Mouse (Mus musculus) limb, embryonic 11.5 days (tissue): ENCODE data around the gene Mrps27. TPM values are rescaled to one million over a fixed set of nuclear protein-coding genes. Genes with fewer than 3 reads are reported as not detected.
A peak's percentile ranks its signal among the peaks of the same experiment; 100 is the strongest.

Experiments
- ATAC-seq: fragments of 200-750 bp; cut with Nextera tagmentation; 2 replicates; pipeline ENCODE4 v1.8.0; 2017; ENCODE audit warnings: low read depth; ENCODE audit not compliant: insufficient number of reproducible peaks, low FRiP score, low TSS enrichment
- DNase-seq: peaks from one replicate; pipeline ENCODE4 v3.0.0-alpha.2; 2015; ENCODE audit warnings: low spot score
- H3K27ac ChIP-seq: fragments of 300-500 bp; sonication (generic); replicated peaks from 2 replicates; pipeline ENCODE4 v1.5.1; 2014; ENCODE audit warnings: low read depth, mild to moderate bottlenecking, low read length
- H3K27me3 ChIP-seq: fragments of 300-500 bp; sonication (generic); 2 replicates; pipeline ENCODE4 v1.6.1; 2014; ENCODE audit warnings: mild to moderate bottlenecking, low read length, mixed read lengths; ENCODE audit not compliant: control insufficient read depth, insufficient read depth
- H3K36me3 ChIP-seq: fragments of 300-500 bp; sonication (generic); 2 replicates; pipeline ENCODE4 v1.6.1; 2014; ENCODE audit warnings: mild to moderate bottlenecking, low read length, moderate library complexity, mixed read lengths; ENCODE audit not compliant: control insufficient read depth, insufficient read depth
- H3K4me1 ChIP-seq: fragments of 300-500 bp; sonication (generic); 2 replicates; pipeline ENCODE4 v1.6.1; 2014; ENCODE audit warnings: low read length, mixed read lengths; ENCODE audit not compliant: control insufficient read depth, insufficient read depth
- H3K4me2 ChIP-seq: fragments of 300-500 bp; sonication (generic); 2 replicates; pipeline ENCODE4 v1.6.1; 2014; ENCODE audit warnings: low read depth, mild to moderate bottlenecking, moderate library complexity; ENCODE audit not compliant: severe bottlenecking
- H3K4me3 ChIP-seq: fragments of 300-500 bp; sonication (generic); 2 replicates; pipeline ENCODE4 v1.5.1; 2014; ENCODE audit warnings: low read depth, low read length
- H3K9ac ChIP-seq: fragments of 300-500 bp; sonication (generic); 2 replicates; pipeline ENCODE4 v1.6.1; 2014; ENCODE audit warnings: mild to moderate bottlenecking, low read length
- H3K9me3 ChIP-seq: fragments of 300-500 bp; sonication (generic); 2 replicates; pipeline ENCODE4 v1.6.1; 2016; ENCODE audit warnings: low read length; ENCODE audit not compliant: control insufficient read depth
- WGBS: fragments of 180-500 bp; shearing (Covaris S2); extraction: QIAGEN DNeasy Blood & Tissue Kit; methylation state at CpG from one replicate; pipeline ENCODE4 v1.1.7; 2014; 5-methylcytosine and 5-hydroxymethylcytosine counted together
- polyA plus RNA-seq: library from polyadenylated mRNA; unstranded; fragments of >200 nt; fragmentation: Nextera tagmentation; extraction: Ambion mirVana; gene quantifications from 2 replicates; pipeline ENCODE4 v1.2.1, GENCODE M21; 2014

The Mrps27 gene
- polyA plus RNA-seq, result 71.5 and 76.4 TPM in 2 replicates

DNA sequence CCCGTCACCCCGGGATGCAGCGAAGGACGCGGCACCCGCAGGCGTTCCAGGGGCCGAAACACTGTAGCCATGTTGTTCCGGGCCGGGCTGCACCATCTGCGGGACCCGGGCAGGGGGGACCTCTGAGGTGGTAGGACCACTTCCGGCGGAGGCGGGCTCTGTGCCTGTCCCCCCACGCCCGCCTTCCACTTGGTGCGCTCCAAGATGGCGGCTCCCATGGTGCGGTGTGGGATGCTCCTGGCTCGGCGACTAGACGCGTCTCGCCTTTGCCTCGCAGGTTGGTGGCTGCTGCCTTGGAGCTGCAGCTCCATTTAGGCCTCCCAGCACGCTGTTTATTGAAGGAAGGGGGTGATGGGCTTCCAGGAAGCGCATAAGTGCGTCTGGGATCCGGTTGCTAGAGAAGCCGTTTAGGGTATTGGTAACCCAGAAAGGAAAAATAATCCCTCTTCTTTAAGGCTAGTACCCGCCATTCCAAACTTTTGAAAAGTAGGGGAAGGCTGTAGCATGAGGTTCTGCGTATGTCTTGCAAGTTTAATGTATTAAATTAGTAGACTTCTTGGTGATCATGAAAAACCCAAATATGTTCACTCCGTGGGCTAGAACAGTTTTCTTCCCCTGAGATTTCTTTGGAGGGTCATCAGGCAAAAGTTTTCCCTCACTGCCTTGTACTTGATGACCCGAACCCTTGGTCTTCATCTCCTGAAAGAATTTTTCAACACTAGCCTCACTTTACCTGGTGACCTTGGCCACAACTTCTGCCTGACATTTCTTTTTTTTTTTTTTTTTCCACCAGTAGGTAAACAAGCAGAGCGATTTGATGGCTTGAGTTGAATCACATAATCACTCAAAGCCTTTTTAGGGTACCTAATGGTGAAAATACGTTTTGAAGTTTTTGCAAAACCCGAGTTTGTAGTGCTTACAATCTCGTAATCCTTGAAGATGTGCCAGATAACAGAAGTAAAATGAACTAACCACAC is at the start of gene Mrps27, which contains the start of gene Ptcd2:
Mrps27 (plus strand) TSS at position 188 of the 977 bp plus-strand sequence.
Ptcd2 (minus strand) TSS at position 107 of the 977 bp plus-strand sequence.
- no peaks in the 10 kb centered on the region for H3K27me3 ChIP-seq
- peak within 1 kb of the TSS; percentile 70; the same call in 1 of the 2 replicates for H3K27ac ChIP-seq
- H3K9ac ChIP-seq, result peak within 1 kb of the TSS; percentile 91
- 3% methylated on average over 39 of the region's 39 CpGs for WGBS
- no peaks in the 10 kb centered on the region for H3K9me3 ChIP-seq
- peak within 1 kb of the TSS; percentile 87 for H3K4me3 ChIP-seq
- ATAC-seq (peak; percentile 98), DNase-seq (peak; percentile 99)
- peaks cover 7% of the 10 kb centered on the region for H3K36me3 ChIP-seq
- H3K4me1 ChIP-seq, result peaks cover 4% of the 10 kb centered on the region
- H3K4me2 ChIP-seq, result peak within 1 kb of the TSS; percentile 81

DNA sequence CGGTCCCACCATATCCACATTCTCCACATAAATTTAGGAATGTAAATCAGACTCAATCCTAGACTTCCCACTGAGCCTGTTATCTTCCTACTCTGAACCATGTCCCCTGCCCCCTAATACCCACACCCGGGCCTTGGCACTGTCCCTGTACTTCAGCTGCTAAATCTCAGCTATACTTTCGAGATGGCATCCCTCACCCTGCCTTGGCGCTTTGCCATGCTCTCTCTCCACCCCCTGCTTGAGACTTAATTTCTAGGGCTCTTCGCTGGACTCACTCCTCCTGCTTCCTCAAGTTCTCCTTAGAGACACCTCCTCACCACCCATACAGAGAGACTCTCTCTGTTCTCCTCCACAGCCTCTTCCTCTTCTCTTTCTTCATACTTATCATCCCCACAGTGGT is 44.7 kb upstream of the Mrps27 start:
- Histone ChIP-seq H3K27ac (no peak overlapping the region), H3K36me3 (no peaks in the 10 kb centered on the region), H3K4me3 (no peak overlapping the region), H3K9ac (no peak overlapping the region), H3K4me1 (0 out of 2 replicates have a peak, but pooled peaks cover 3% of the 10 kb centered on the region), H3K9me3 (no peaks in the 10 kb centered on the region), H3K4me2 (no peak overlapping the region), H3K27me3 (no peaks in the 10 kb centered on the region)
- ATAC-seq (no peak), DNase-seq (no peak)
- WGBS, result 94% methylated on average over 5 of the region's 5 CpGs

DNA sequence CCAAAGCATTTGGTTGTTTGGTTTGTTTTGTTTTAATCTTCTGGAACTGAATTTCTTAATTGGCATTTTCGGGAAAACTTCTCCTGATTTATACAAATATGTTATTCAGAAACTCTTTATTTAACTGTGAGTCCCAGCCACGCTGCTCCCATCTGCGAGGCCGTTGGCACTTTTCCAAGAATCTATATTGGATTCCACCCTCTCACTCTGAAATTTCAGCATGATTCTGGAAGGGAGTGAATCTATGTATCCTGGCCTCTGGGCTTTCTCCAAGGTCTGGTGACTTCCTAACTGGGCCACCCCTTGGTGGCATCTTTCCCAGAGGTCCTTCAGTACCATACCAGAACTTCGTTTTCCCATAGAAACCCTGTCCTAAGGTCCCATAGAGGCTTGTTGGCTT is 40.7 kb upstream of the Mrps27 start:
- ATAC-seq (no peak), DNase-seq (no peak)
- Histone ChIP-seq H3K36me3 (no peaks in the 10 kb centered on the region), H3K4me3 (no peak overlapping the region), H3K4me1 (no peaks in the 10 kb centered on the region), H3K27ac (no peak overlapping the region), H3K9me3 (no peaks in the 10 kb centered on the region), H3K4me2 (no peak overlapping the region), H3K9ac (no peak overlapping the region), H3K27me3 (no peaks in the 10 kb centered on the region)
- 88% methylated on average over 5 of the region's 5 CpGs for WGBS

DNA sequence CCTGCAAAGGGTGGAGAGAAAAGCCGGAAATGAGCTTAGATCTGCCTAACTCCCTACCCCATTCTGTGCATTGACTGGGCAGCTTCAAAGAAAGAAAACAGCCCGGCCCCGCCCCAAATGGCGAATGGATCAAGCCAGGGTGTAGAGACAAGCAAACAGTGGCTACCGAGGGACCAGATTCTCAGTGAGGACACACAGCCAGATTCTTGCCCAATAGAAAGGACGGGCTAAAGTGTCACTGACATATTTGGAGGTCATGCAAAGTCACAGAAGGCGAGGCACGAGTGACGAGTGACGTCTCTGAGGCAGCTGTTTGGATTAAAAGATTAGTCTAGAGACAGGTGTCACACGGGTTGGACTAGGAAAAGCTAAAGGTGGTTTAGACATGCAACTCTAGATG is 40.2 kb upstream of the Mrps27 start:
- ATAC-seq, result peak; percentile 51; the same call in 1 of the 2 replicates
- Histone ChIP-seq H3K27me3 (no peaks in the 10 kb centered on the region), H3K9ac (no peak overlapping the region), H3K4me2 (no peak overlapping the region), H3K9me3 (no peaks in the 10 kb centered on the region), H3K4me1 (no peaks in the 10 kb centered on the region), H3K4me3 (no peak overlapping the region), H3K27ac (no peak overlapping the region), H3K36me3 (no peaks in the 10 kb centered on the region)
- 71% methylated on average over 11 of the region's 11 CpGs for WGBS
- no peak for DNase-seq

DNA sequence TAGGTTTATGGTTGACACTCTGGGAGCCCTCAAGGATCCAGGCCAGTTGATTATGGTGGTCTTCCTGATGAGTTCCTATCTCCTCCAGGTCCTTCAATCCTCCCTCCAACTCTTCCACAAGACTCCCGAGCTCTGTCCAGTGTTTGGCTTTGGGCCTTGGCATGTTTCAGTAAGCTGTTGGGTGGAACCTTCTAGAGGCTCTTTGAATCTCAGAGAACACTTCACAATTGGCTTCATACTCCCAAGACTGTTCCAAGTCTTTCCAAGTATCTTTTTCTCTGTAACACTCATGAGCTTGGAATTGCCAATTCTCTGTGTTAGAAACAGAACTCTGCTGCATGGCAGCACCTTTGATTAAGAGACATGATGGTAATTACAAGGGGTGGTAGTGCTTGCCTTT is 39.4 kb upstream of the Mrps27 start:
- no peaks in the 10 kb centered on the region for H3K27me3 ChIP-seq
- no peak overlapping the region for H3K4me3 ChIP-seq
- no peaks in the 10 kb centered on the region for H3K4me1 ChIP-seq
- no peak overlapping the region for H3K9ac ChIP-seq
- H3K36me3 ChIP-seq, result no peaks in the 10 kb centered on the region
- no peak for ATAC-seq
- H3K4me2 ChIP-seq, result no peak overlapping the region
- no peak overlapping the region for H3K27ac ChIP-seq
- WGBS, result 79% methylated on average over 1 of the region's 1 CpGs
- H3K9me3 ChIP-seq, result no peaks in the 10 kb centered on the region
- no peak for DNase-seq

DNA sequence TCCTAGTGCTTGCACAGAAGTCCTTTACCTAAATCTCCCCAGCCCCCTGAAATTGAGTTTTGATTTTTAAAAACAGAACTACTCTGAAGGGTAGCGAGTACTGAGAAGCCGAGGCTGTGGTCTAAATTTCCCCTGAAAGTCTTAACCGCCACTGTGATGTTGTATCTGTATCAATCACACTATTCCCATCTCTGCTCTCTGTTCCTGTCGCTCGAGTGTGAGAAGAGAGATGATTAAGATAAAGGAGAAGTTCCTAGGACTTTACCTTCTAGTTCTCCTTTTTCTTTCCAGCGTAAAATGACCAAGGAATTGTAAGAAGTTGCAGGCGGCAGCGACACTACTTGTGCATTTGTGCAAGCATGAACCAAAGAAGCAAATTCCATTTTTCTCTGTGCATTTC is 38.4 kb upstream of the Mrps27 start:
- H3K27ac ChIP-seq, result no peak overlapping the region
- 86% methylated on average over 8 of the region's 8 CpGs for WGBS

DNA sequence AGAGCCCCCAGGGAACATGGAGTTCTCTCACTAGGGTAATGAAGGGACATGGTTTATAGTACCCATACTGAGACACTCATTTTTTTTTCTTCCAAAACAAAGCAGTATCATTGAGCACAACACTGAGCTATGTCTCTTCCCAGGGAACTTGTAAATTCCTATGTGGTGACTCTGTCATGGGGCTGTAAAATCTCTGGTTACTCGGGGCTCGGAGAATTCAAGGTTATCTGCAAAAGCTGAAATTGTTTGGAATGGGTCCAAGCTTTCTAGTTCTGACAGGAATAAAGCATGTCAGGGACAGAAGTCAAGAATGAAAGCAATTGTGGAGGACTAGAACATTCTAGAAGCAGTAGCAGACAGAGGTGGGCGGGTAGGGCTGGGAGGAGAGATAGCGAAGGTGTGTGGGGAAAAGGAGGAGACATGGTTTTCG is 36.6 kb upstream of the Mrps27 start:
- ATAC-seq, result no peak
- H3K4me3 ChIP-seq, result no peak overlapping the region
- no peaks in the 10 kb centered on the region for H3K4me1 ChIP-seq
- no peak for DNase-seq
- no peaks in the 10 kb centered on the region for H3K27me3 ChIP-seq
- H3K27ac ChIP-seq, result no peak overlapping the region
- H3K9ac ChIP-seq, result no peak overlapping the region
- WGBS, result 82% methylated on average over 5 of the region's 5 CpGs
- H3K4me2 ChIP-seq, result no peak overlapping the region
- no peaks in the 10 kb centered on the region for H3K36me3 ChIP-seq
- no peaks in the 10 kb centered on the region for H3K9me3 ChIP-seq

More for the DNA sequence above, 38.4 kb upstream of the Mrps27 start:
- Histone ChIP-seq H3K4me3 (no peak overlapping the region), H3K27me3 (no peaks in the 10 kb centered on the region), H3K4me1 (no peaks in the 10 kb centered on the region), H3K36me3 (no peaks in the 10 kb centered on the region), H3K9me3 (no peaks in the 10 kb centered on the region), H3K4me2 (no peak overlapping the region), H3K9ac (no peak overlapping the region)
- DNase-seq, result no peak
- ATAC-seq, result no peak

DNA sequence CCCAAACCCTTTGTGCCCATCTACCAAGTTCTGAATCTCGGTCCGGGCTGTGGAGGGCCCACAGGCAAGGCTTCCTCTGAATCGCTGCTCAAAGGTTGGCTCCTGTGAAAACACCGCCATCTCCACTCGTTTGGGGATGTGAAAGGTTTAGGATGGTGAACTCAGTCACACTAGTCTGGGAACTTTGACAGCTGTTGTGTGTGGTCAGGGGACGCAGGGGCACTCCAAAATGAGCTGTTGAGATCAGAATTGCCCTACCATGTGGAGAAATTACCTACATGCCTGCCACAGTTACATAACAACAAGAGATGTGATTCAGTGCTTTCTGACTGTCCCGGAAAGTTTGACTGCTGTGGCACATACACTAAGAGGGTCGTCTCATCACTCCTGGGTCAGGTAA is 36.2 kb upstream of the Mrps27 start:
- Histone ChIP-seq H3K4me3 (no peak overlapping the region), H3K27ac (no peak overlapping the region), H3K27me3 (no peaks in the 10 kb centered on the region), H3K4me2 (no peak overlapping the region), H3K36me3 (no peaks in the 10 kb centered on the region), H3K4me1 (no peaks in the 10 kb centered on the region), H3K9ac (no peak overlapping the region), H3K9me3 (no peaks in the 10 kb centered on the region)
- ATAC-seq (no peak), DNase-seq (no peak)
- WGBS, result 91% methylated on average over 8 of the region's 8 CpGs
